Mouse (Mus musculus): ENCODE measurements around the gene Pklr. TPM values are rescaled to one million over a fixed set of nuclear protein-coding genes. Genes with fewer than 3 reads are reported as not detected.

The Pklr gene
- polyA plus RNA-seq, 1 experiment from 2014 or later: 91.8 TPM

- Histone ChIP-seq H3K27ac (ENCODE audit: low read depth, low read length) (no peak overlapping the region), H3K27me3 (replicated peaks; ENCODE audit: control insufficient read depth, insufficient read depth, low read length) (no peaks in the 10 kb centered on the region), H3K4me2 (replicated peaks; ENCODE audit: low read depth) (no peak overlapping the region), H3K4me3 (ENCODE audit: low read depth, low read length) (no peak overlapping the region), H3K36me3 (ENCODE audit: control insufficient read depth, insufficient read depth) (no peaks in the 10 kb centered on the region), H3K9ac (ENCODE audit: low read depth, low read length) (no peak overlapping the region), H3K9me3 (ENCODE audit: control insufficient read depth) (no peaks in the 10 kb centered on the region), H3K4me1 (replicated peaks; ENCODE audit: control insufficient read depth, insufficient read depth, low read length) (no peaks in the 10 kb centered on the region; the same call in 1 of the 2 replicates)
- TF ChIP-seq CTCF (IDR thresholded peaks at IDR 0.05; ENCODE audit: low read depth): peak; percentile 41; the same call in 1 of the 2 replicates
- ATAC-seq: no peak
- WGBS: 68% methylated on average over 1 of the region's 1 CpGs
Observed at GRCm38 (mm10) chr3:89193351-89193750, 57.4 kb downstream of the Pklr start.

GRCm38 (mm10) chr3:89193853-89194252 is 57.9 kb downstream of the Pklr start:
- Histone ChIP-seq H3K9ac (ENCODE audit: low read depth, low read length) (no peak overlapping the region), H3K36me3 (ENCODE audit: control insufficient read depth, insufficient read depth) (no peaks in the 10 kb centered on the region), H3K4me1 (replicated peaks; ENCODE audit: control insufficient read depth, insufficient read depth, low read length) (no peaks in the 10 kb centered on the region; the same call in 1 of the 2 replicates), H3K9me3 (ENCODE audit: control insufficient read depth) (no peaks in the 10 kb centered on the region), H3K4me2 (replicated peaks; ENCODE audit: low read depth) (no peak overlapping the region), H3K27me3 (replicated peaks; ENCODE audit: control insufficient read depth, insufficient read depth, low read length) (no peaks in the 10 kb centered on the region), H3K4me3 (ENCODE audit: low read depth, low read length) (no peak overlapping the region), H3K27ac (ENCODE audit: low read depth, low read length) (no peak overlapping the region)
- TF ChIP-seq CTCF (IDR thresholded peaks at IDR 0.05; ENCODE audit: low read depth): peak; percentile 69
- ATAC-seq: no peak
- 96% methylated on average over 2 of the region's 2 CpGs for WGBS

Other genes with a start within 250 kb of the Pklr start
- 20.7 and 22.4 TPM in 2 replicates for gene Msto1, start 222.1 kb upstream of the Pklr start, polyA plus RNA-seq (2015; fragmentation: Nextera tagmentation; extraction: Ambion mirVana)
- 7.4 and 9.0 TPM in 2 replicates for gene Ash1l, start 185.5 kb upstream of the Pklr start, polyA plus RNA-seq (2015; fragmentation: Nextera tagmentation; extraction: Ambion mirVana)
- 91.5 and 95.9 TPM in 2 replicates for gene Dap3, start 185.0 kb upstream of the Pklr start, polyA plus RNA-seq (2015; fragmentation: Nextera tagmentation; extraction: Ambion mirVana)
- 29.0 and 32.5 TPM in 2 replicates for gene Rusc1, start 42.8 kb upstream of the Pklr start, polyA plus RNA-seq (2015; fragmentation: Nextera tagmentation; extraction: Ambion mirVana)
- gene Gm43738, start 35.0 kb upstream of the Pklr start, polyA plus RNA-seq (2015; fragmentation: Nextera tagmentation; extraction: Ambion mirVana): not detected in 2 replicates
- gene Fdps, start 34.2 kb upstream of the Pklr start, polyA plus RNA-seq (2015; fragmentation: Nextera tagmentation; extraction: Ambion mirVana): 138 and 154 TPM in 2 replicates
- gene Hcn3, start 24.1 kb downstream of the Pklr start, polyA plus RNA-seq (2015; fragmentation: Nextera tagmentation; extraction: Ambion mirVana): 1.1 TPM in 2 replicates
- 8.5 and 8.6 TPM in 2 replicates for gene Clk2, start 28.7 kb downstream of the Pklr start, polyA plus RNA-seq (2015; fragmentation: Nextera tagmentation; extraction: Ambion mirVana)
- gene Scamp3, start 41.3 kb downstream of the Pklr start, polyA plus RNA-seq (2015; fragmentation: Nextera tagmentation; extraction: Ambion mirVana): 80.5 and 86.3 TPM in 2 replicates
- 4.9 and 5.9 TPM in 2 replicates for gene Fam189b, start 47.0 kb downstream of the Pklr start, polyA plus RNA-seq (2015; fragmentation: Nextera tagmentation; extraction: Ambion mirVana)
- gene Gba, start 66.8 kb downstream of the Pklr start, polyA plus RNA-seq (2015; fragmentation: Nextera tagmentation; extraction: Ambion mirVana): 140 TPM in 2 replicates
- 15.2 and 17.2 TPM in 2 replicates for gene Thbs3, start 79.0 kb downstream of the Pklr start, polyA plus RNA-seq (2015; fragmentation: Nextera tagmentation; extraction: Ambion mirVana)
- gene Mtx1, start 90.9 kb downstream of the Pklr start, polyA plus RNA-seq (2015; fragmentation: Nextera tagmentation; extraction: Ambion mirVana): 140 and 145 TPM in 2 replicates
- 3.5 and 6.7 TPM in 2 replicates for gene Muc1, start 92.9 kb downstream of the Pklr start, polyA plus RNA-seq (2015; fragmentation: Nextera tagmentation; extraction: Ambion mirVana)
- gene Krtcap2, start 109.8 kb downstream of the Pklr start, polyA plus RNA-seq (2015; fragmentation: Nextera tagmentation; extraction: Ambion mirVana): 273 and 281 TPM in 2 replicates
- gene Trim46, start 110.2 kb downstream of the Pklr start, polyA plus RNA-seq (2015; fragmentation: Nextera tagmentation; extraction: Ambion mirVana): 1.2 and 1.3 TPM in 2 replicates
- 120 and 128 TPM in 2 replicates for gene Dpm3, start 123.2 kb downstream of the Pklr start, polyA plus RNA-seq (2015; fragmentation: Nextera tagmentation; extraction: Ambion mirVana)
- 57.4 and 61.8 TPM in 2 replicates for gene Slc50a1, start 134.4 kb downstream of the Pklr start, polyA plus RNA-seq (2015; fragmentation: Nextera tagmentation; extraction: Ambion mirVana)
- 50.7 and 69.8 TPM in 2 replicates for gene Efna1, start 145.0 kb downstream of the Pklr start, polyA plus RNA-seq (2015; fragmentation: Nextera tagmentation; extraction: Ambion mirVana)
- 1.4 and 1.6 TPM in 2 replicates for gene Efna3, start 186.8 kb downstream of the Pklr start, polyA plus RNA-seq (2015; fragmentation: Nextera tagmentation; extraction: Ambion mirVana)
- 5.1 and 5.3 TPM in 2 replicates for gene Efna4, start 201.9 kb downstream of the Pklr start, polyA plus RNA-seq (2015; fragmentation: Nextera tagmentation; extraction: Ambion mirVana)
- gene Adam15, start 213.9 kb downstream of the Pklr start, polyA plus RNA-seq (2015; fragmentation: Nextera tagmentation; extraction: Ambion mirVana): 33.9 and 37.0 TPM in 2 replicates
- 10.0 and 11.5 TPM in 2 replicates for gene Dcst2, start 225.8 kb downstream of the Pklr start, polyA plus RNA-seq (2015; fragmentation: Nextera tagmentation; extraction: Ambion mirVana)
- 23.5 and 26.7 TPM in 2 replicates for gene Dcst1, start 229.1 kb downstream of the Pklr start, polyA plus RNA-seq (2015; fragmentation: Nextera tagmentation; extraction: Ambion mirVana)